Mouse (Mus musculus): ENCODE measurements around the gene Nxn.
A peak's percentile ranks its signal among the peaks of the same experiment; 100 is the strongest.

The Nxn gene

DNA sequence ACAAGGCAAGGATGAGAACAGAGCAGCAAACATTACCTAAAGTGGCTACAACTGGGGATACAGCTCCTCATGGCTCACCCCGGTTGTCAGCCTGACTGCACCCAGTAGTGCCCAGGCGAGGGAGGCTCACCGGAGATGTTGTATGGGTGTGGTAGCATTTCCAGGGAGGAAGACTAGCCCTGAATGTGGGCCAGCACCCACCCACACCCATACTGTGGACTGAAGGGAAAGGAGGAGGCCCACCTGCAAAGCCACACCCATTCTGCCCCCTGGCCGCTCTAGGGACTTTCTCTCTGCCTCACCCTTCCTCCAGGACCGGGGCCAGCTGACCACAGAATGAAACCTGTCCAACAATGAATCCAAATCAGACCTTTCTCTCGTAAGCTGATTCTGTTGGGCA lies 72.3 kb downstream of the Nxn start:
- no peak for DNase-seq

- DNase-seq = no peak
Measured at GRCm38 (mm10) chr11:76326051-76326450, 72.9 kb downstream of the Nxn start.

- no peak for DNase-seq
Measured at GRCm38 (mm10) chr11:76324801-76325200, 74.1 kb downstream of the Nxn start.

- DNase-seq = no peak
Measured at GRCm38 (mm10) chr11:76324207-76324606, 74.7 kb downstream of the Nxn start.

GRCm38 (mm10) chr11:76322939-76323338 lies 76.0 kb downstream of the Nxn start:
- no peak for DNase-seq

DNA sequence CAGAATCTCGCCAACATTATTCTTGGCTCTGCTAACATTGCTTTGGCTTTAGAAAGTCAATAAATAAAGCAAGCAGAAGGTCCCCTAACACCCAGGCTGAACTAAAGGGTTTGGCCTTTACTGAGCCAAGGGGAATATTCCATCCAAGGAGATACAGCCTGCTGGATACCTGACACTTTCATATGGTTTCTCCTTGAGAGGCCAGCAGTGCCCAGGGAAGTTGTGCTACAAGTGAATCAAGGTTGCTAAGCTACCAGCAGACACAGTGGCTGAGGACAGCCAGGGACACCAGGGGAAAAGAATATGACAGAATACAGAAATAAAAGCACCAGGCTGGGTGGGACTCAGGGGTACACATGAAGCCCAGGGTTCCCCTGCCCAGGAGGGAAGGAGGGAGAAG lies 76.9 kb downstream of the Nxn start:
- DNase-seq = no peak

GRCm38 (mm10) chr11:76320475-76320874 lies 78.5 kb downstream of the Nxn start:
- no peak for DNase-seq

GRCm38 (mm10) chr11:76319714-76320435 lies 79.1 kb downstream of the Nxn start:
- no peak for DNase-seq

- DNase-seq = no peak
Measured at GRCm38 (mm10) chr11:76317904-76318303, 81.0 kb downstream of the Nxn start.

- no peak for DNase-seq
Measured at GRCm38 (mm10) chr11:76315785-76316444, 83.0 kb downstream of the Nxn start.

DNA sequence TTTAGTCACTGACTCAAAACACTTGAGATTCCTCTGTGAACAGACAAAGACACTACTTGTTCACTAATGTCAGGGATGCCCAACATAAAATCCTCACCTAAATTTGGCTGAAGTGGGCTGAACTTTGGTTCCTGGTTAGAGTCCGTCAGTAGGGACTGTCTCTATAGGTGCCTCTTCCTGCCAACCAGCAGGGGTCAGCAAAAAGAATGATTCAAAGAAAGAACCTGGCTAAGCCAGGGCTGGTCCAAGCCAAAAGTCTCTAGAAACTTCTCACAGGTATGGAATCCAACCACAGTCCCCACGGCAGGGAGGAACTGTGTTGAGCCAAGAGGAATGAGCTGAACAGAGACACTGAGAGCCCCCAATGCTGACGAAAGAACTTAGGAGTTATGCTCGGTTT lies 84.2 kb downstream of the Nxn start:
- no peak for DNase-seq

DNA sequence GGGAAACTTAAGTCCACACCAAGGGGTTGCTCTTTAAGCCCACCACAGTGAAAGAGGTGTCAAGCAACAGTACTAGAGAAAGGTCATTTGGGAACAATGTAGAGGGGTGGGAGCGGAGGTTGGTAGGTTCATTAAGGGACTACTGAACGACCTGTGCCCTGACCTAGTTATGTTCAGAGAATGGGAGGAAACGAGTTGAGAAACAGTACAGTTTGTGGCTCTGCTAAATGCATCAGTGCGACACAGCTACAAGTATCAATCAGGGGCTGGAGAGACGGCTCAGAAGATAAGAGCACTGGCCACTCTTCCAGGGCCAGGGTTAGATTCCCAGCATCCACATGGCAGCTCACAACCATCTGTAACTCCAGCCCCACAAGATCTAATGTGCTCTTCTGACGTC lies 84.8 kb downstream of the Nxn start:
- no peak for DNase-seq

DNA sequence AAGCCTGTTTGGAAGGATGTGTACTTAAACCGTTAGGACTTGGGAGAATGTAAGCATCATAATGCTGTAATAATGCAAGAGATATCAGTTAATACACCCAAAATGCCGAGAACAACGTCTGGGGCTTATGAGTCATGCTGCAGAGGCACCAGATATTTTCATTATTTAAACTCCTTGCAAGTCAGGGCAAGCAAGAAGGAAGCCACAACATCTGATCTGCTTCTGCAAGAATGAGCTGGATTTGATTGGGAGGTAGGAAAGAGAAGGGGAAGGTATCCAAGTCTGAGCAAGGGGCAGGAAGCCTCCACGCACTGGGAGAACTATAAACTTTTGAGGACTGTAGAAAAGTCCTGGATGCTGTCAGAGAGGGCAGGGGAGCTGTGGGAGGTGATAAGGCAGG lies 86.1 kb downstream of the Nxn start:
- DNase-seq = no peak

GRCm38 (mm10) chr11:76311224-76312000 lies 87.5 kb downstream of the Nxn start:
- DNase-seq = no peak

DNA sequence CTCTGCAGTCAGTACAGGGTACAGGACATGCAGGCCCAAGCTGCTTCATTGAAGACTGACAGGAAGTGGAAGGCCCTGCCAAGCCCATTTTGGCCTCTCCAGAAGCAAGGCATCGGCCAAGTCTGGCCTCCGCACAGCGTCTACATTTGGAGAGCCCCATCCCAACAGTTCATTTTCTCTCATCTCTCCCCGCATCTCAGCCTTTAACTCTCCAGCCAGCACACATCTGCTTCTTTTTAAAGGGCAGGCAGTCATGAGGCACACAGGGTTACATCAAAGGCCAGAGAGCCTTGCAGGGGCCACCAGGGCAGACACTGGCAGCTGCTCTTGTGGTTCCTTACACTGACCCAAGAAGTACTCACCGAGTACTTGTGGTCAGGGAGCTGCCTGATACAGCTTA lies 89.1 kb downstream of the Nxn start:
- no peak for DNase-seq

DNA sequence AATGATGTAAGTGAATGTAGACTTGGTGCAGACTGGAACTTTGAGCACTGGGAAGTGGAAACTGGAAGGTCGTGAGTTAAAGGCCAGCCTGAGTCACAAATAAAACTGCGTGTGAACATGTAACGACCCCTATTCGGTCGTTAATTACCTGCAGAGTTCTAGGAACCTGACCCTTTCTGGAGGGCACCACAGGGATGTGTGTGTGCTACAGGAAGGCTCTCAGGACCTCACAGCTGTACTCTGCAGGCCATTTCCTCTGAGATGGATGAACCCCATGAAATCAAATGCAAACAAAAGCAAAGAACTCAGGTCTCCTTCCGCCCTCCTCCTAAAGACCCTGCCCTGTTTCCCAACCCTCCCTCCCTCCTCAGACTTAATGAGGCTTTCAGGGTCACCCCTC lies 89.9 kb downstream of the Nxn start:
- no peak for DNase-seq

- no peak for DNase-seq
Measured at GRCm38 (mm10) chr11:76306769-76307168, 92.2 kb downstream of the Nxn start.

- DNase-seq = no peak
Measured at GRCm38 (mm10) chr11:76305571-76305970, 93.4 kb downstream of the Nxn start.

GRCm38 (mm10) chr11:76303368-76303767 lies 95.6 kb downstream of the Nxn start:
- no peak for DNase-seq

DNA sequence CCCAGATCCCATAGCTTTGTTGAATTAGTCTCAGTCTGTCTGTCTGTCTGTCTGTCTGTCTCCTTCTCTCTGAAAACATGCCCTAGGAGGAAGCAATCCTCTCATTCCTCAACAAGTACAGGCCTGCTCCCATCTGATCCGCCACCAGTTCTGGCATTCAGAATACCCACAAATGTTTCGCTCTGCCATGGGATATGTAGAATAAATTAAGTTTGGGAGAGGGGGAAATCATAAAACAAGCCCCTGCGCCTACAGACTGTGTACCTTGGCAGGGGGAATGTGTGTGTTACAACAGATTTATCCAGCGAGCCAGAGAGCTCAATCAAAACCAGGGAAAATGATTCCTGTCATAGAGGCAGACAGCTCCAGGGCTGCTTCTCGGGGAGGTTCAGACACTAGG lies 98.1 kb downstream of the Nxn start:
- no peak for DNase-seq

- peak; percentile 33 to 57 for DNase-seq
Measured at GRCm38 (mm10) chr11:76298457-76299000, 100.4 kb downstream of the Nxn start.

DNA sequence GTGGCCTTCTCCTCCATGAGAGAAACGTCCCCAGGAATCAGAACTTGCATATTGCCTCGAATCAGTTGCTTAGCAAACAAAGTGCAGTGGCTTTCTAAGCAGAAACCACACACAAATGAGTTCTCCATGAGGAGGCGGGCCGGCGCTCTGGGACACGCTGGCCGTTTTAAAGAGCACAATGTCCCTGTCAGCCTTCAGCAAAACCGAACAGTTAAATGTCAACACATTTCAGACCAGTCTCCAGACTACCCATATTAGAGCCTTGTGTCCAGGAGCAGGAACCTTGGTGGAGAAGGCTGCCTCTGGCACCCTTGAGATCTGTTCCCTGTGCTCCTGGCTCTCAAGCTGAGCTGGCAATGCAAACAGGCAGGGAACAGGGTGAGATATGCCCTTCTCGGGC lies 101.7 kb downstream of the Nxn start:
- no peak for DNase-seq

DNA sequence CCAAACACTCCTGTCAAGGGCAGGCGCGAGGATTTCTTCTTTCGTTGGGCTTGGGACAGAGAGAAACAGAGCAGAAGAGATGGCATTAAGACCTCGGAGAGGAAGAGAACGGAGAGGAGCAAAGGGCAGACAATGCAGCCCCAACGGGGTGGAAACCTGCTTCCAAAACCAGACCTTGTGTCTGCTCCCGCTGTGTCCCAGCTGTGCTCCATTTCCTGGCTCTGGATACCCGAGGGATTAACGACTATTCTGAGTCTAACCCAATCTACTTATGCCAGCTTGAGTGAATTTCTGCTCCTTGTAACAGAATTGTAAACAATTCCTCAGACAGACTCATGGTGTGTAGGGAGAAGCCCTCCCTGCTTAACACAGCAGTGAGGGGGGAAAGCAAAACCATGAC lies 104.1 kb downstream of the Nxn start:
- DNase-seq = peak; percentile 57 to 64

GRCm38 (mm10) chr11:76294078-76294477 lies 104.9 kb downstream of the Nxn start:
- peak; percentile 39 to 50 for DNase-seq
